ENCODE assay signal across 9 mouse cellular contexts in the genomic region with DNA sequence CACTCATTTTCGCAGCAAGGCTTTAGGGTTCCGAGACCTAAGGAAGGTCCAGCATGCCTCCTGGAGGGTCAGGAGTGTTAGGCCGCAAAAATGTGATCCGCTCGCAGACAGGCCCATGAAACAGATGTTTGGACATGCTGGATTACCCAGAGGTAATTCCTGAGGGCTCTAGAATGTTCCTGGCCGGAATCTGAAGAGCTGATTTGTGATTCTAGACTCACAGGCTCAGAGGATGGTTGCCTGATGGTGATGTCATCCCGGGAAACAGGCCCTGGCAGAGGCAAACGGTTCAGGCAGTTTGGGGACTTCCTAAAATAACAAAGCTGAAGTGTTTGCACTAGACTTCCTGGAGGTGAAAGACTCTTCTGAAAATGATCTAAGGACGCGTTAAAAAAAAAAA. TPM values are rescaled to one million over a fixed set of nuclear protein-coding genes. Genes with fewer than 3 reads are reported as not detected.
DNase-seq lines count a peak whose midpoint lies in the region; ATAC-seq and TF ChIP-seq lines count a peak whose summit lies in the region.
"Had no signal": no experiment of that assay in that cellular context is flagged by ENCODE, and none has a peak within 500 bp of the region (broad histone marks: within the 10 kb centered on the region; RNA-seq: fewer than 3 reads in every experiment).

No protein-coding gene starts in this region.

- peak overlapping the region; percentile 44 for H3K4me2 ChIP-seq in heart, embryonic 16.5 days (ENCODE audit: low read depth, low read length)
- no peak overlapping the region for H3K4me2 ChIP-seq in midbrain, postnatal 0 days (ENCODE audit: low read depth, low read length, poor library complexity, severe bottlenecking)
- H3K4me2 ChIP-seq: liver, embryonic 15.5 days had no signal

- no peaks in the 10 kb centered on the region for H3K27me3 ChIP-seq in heart, embryonic 16.5 days (ENCODE audit: control insufficient read depth, insufficient read depth, low read length)
- H3K27me3 ChIP-seq in midbrain, postnatal 0 days (ENCODE audit: insufficient read depth, low read length) = no peaks in the 10 kb centered on the region
- H3K27me3 ChIP-seq: liver, embryonic 15.5 days had no signal

- no peaks in the 10 kb centered on the region for H3K36me3 ChIP-seq in heart, embryonic 16.5 days (ENCODE audit: control insufficient read depth, insufficient read depth)
- no peaks in the 10 kb centered on the region for H3K36me3 ChIP-seq in midbrain, postnatal 0 days (ENCODE audit: insufficient read depth, low read length)
- H3K36me3 ChIP-seq: liver, embryonic 15.5 days had no signal

- peak overlapping the region; percentile 69 for H3K9ac ChIP-seq in heart, embryonic 16.5 days (ENCODE audit: low read length)
- no peak overlapping the region; the same call in 1 of the 2 replicates for H3K9ac ChIP-seq in midbrain, postnatal 0 days (replicated peaks; ENCODE audit: low read length, poor library complexity, severe bottlenecking)
- H3K9ac ChIP-seq: liver, embryonic 15.5 days had no signal

- H3K27ac ChIP-seq in heart, embryonic 16.5 days (ENCODE audit: low read length) = peak overlapping the region; percentile 96
- H3K27ac ChIP-seq in midbrain, postnatal 0 days (ENCODE audit: low read depth, low read length) = peak overlapping the region; percentile 68

- no peak for TF ChIP-seq CTCF in midbrain, postnatal 0 days (IDR thresholded peaks at IDR 0.05)

- H3K9me3 ChIP-seq in heart, embryonic 16.5 days (replicated peaks; ENCODE audit: control insufficient read depth, low read length) = no peaks in the 10 kb centered on the region
- H3K9me3 ChIP-seq in midbrain, postnatal 0 days (ENCODE audit: low read length) = no peaks in the 10 kb centered on the region
- H3K9me3 ChIP-seq: liver, embryonic 15.5 days had no signal

- peak; percentile 65 to 73 for DNase-seq in right cerebral cortex, postnatal 10 days (ENCODE audit: low spot score in 2 of 2)
- DNase-seq in right cerebral cortex, postnatal 36 days (ENCODE audit: low spot score in 2 of 2) = no peak
- DNase-seq in fibroblast of lung, adult 2 months (ENCODE audit: low read depth) = peak; percentile 69
- DNase-seq in kidney, postnatal 14 days = peak; percentile 61
- peak; percentile 41 for DNase-seq in midbrain, postnatal 0 days (ENCODE audit: low spot score)
- no peak for DNase-seq in T-cell, adult 2 months (ENCODE audit: low spot score)

- 0 out of 2 replicates have a peak, but pooled peaks have one; percentile 24 for ATAC-seq in heart, embryonic 16.5 days (replicated peaks; ENCODE audit: extremely low read depth, insufficient read depth, low FRiP score)
- no peak for ATAC-seq in midbrain, postnatal 0 days (ENCODE audit: low FRiP score)
- ATAC-seq in megakaryocyte-erythroid progenitor cell, adult 5-6 weeks (replicated peaks; ENCODE audit: low FRiP score, low TSS enrichment, poor library complexity, severe bottlenecking) = no peak

- peaks cover 89% of the 10 kb centered on the region for H3K4me1 ChIP-seq in heart, embryonic 16.5 days (ENCODE audit: control insufficient read depth, insufficient read depth, low read length)
- peaks cover 8% of the 10 kb centered on the region; the same call in 1 of the 2 replicates for H3K4me1 ChIP-seq in midbrain, postnatal 0 days (ENCODE audit: insufficient read depth, low read length)

- WGBS in heart, embryonic 16.5 days = 27% methylated on average over 10 of the region's 10 CpGs
- WGBS in midbrain, postnatal 0 days = 28% methylated on average over 10 of the region's 10 CpGs

- H3K4me3 ChIP-seq in heart, embryonic 16.5 days (ENCODE audit: low read length) = no peak overlapping the region
- no peak overlapping the region for H3K4me3 ChIP-seq in midbrain, postnatal 0 days (ENCODE audit: low read depth, low read length)
- H3K4me3 ChIP-seq: liver, embryonic 15.5 days had no signal

RNA-seq across cellular contexts. Expression of a gene that starts 50.7 kb away (rescaled TPM):
- 42.4 and 48.9 TPM in 2 replicates for polyA plus RNA-seq in heart, embryonic 16.5 days (2015; fragmentation: Nextera tagmentation; extraction: Ambion mirVana)
- 107 and 154 TPM in 2 replicates for total RNA-seq in midbrain, postnatal 0 days (2014; rRNA removed)
- 58.7 and 61.6 TPM in 2 replicates for polyA plus RNA-seq in midbrain, postnatal 0 days (2015; fragmentation: Nextera tagmentation; extraction: Ambion mirVana)
- 45.6 and 50.2 TPM in 2 replicates for total RNA-seq in megakaryocyte-erythroid progenitor cell, adult 5-6 weeks (2014; fragmentation: Nextera tagmentation)
- total RNA-seq in megakaryocyte-erythroid progenitor cell, adult 5-6 weeks (2017) = 14.2 and 23.2 TPM in 2 replicates

Comparison
In these comparisons a context has a peak if more than half of its experiments do, and no peak if none do; other contexts are left out.
1. DNase-seq: peak in right cerebral cortex, postnatal 10 days (2 of 2), fibroblast of lung, adult 2 months (single experiment), kidney, postnatal 14 days (single experiment) and midbrain, postnatal 0 days (single experiment); none in right cerebral cortex, postnatal 36 days (0 of 2) and T-cell, adult 2 months (single experiment).